ENCODE assay signal across 16 mouse cellular contexts in genomic region chr9:46636261-46637010, GRCm38 (mm10).
DNase-seq lines count a peak whose midpoint lies in the region; ATAC-seq lines count a peak whose summit lies in the region.
"Had no signal": no experiment of that assay in that cellular context is flagged by ENCODE, and none has a peak within 500 bp of the region (broad histone marks: within the 10 kb centered on the region; RNA-seq: fewer than 3 reads in every experiment).

No protein-coding gene starts in this region.

- no peaks in the 10 kb centered on the region for H3K36me3 ChIP-seq in megakaryocyte, embryonic 14.5 days (replicated peaks; ENCODE audit: low read length)
- H3K36me3 ChIP-seq: liver, embryonic 13.5 days; midbrain, embryonic 10.5 days had no signal

- no peaks in the 10 kb centered on the region for H3K4me1 ChIP-seq in megakaryocyte, embryonic 14.5 days
- H3K4me1 ChIP-seq: liver, embryonic 13.5 days had no signal

- peaks cover 36% of the 10 kb centered on the region for H3K9me3 ChIP-seq in megakaryocyte, embryonic 14.5 days
- H3K9me3 ChIP-seq: liver, embryonic 13.5 days; midbrain, embryonic 10.5 days had no signal

- peak; percentile 23 to 31 for DNase-seq in adrenal gland, adult (ENCODE audit: inconsistent age in 2 of 2, low spot score in 1 of 2)
- no peak for DNase-seq in adrenal gland, adult 18-20 months (ENCODE audit: low spot score in 2 of 2)
- peak; percentile 73 for DNase-seq in cerebellum, adult 11 months
- DNase-seq in cerebellum, postnatal 36 days = peak; percentile 74 to 80
- no peak for DNase-seq in layer of hippocampus, adult 9-11 months
- DNase-seq: forebrain, postnatal 0 days; heart, adult 2 months; kidney, adult 18-20 months; liver, embryonic 13.5 days; lung, postnatal 10 days; spleen, adult 18-20 months; thymus, postnatal 4 days had no signal

- ATAC-seq in megakaryocyte, adult 5-6 weeks (ENCODE audit: poor library complexity, severe bottlenecking) = no peak
- no peak for ATAC-seq in erythroid progenitor cell, adult 5-6 weeks (replicated peaks; ENCODE audit: low FRiP score, poor library complexity, severe bottlenecking)
- ATAC-seq: forebrain, postnatal 0 days had no signal

- H3K27me3 ChIP-seq in megakaryocyte, embryonic 14.5 days (replicated peaks) = no peaks in the 10 kb centered on the region
- H3K27me3 ChIP-seq: liver, embryonic 13.5 days had no signal

- peak overlapping the region; percentile 20 for H3K4me3 ChIP-seq in megakaryocyte, embryonic 14.5 days (replicated peaks)
- H3K4me3 ChIP-seq: heart, adult 2 months; liver, embryonic 13.5 days; midbrain, embryonic 10.5 days had no signal

Comparison
In these comparisons a context has a peak if more than half of its experiments do, and no peak if none do; other contexts are left out.
1. DNase-seq: peak in adrenal gland, adult (2 of 2), cerebellum, adult 11 months (single experiment) and cerebellum, postnatal 36 days (2 of 2); none in adrenal gland, adult 18-20 months (0 of 2) and layer of hippocampus, adult 9-11 months (single experiment).